Mouse (Mus musculus) bone marrow, adult 2 months (tissue): ENCODE measurements at regions not wholly inside any gene's neighbourhood (a gene's known extent, or its start where the extent isn't known, plus 50 kb on each side); places are given as distances from the start of the nearest gene placed in this dataset.

ENCODE experiments used
- CTCF ChIP-seq: fragments of 200-500 bp; IDR thresholded peaks from 2 replicates; pipeline ENCODE4 v1.5.1; 2011; ENCODE audit warnings: low read length, control low read depth; ENCODE audit not compliant: control insufficient read depth, insufficient read depth
- POLR2A ChIP-seq: fragments of 200-500 bp; IDR thresholded peaks from 2 replicates; pipeline ENCODE4 v1.6.1; 2011; ENCODE audit warnings: low read depth, mild to moderate bottlenecking, control low read depth, low read length, borderline replicate concordance; ENCODE audit not compliant: control insufficient read depth

GRCm38 (mm10) chr12:25387791-25388280, 290.9 kb upstream of the Id2 start:
- no peak for TF ChIP-seq CTCF
- no peak for TF ChIP-seq POLR2A
